Mouse (Mus musculus): ENCODE measurements at regions not wholly inside any gene's neighbourhood (a gene's known extent, or its start where the extent isn't known, plus 50 kb on each side); places are given as distances from the start of the nearest gene placed in this dataset.

DNA sequence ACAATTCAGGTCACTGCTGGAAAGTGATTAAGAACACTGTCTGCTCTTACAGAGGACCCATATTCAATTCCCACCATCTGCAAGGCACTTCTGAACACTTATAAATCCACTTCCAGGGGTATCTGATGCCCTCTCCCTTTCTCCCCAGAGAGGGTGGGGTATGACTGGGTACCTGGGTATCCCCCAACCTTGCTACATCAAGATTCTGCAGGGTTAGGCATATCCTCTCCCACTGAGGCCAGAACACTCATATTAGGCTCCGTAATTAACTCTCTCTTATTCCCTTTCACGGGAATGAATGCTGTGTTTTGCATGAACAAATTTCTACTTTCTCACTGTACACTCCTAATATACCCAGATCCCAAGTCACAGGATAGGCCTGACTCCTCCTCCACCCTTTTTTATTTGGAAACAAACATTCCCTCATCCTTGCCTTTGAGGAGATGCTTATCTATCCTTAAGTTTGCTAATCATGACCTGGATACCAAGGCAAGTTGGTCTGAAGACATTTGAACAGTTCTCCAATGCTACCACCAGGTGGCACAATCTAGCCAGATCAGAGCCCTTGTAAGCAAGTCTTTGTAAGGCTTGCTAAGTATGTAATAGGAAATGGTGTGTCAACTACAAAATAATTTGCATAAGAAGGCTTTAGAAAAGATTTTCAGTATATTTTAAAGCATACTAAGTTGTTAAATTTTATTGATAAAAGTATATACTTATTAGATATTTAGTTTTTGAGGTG is 66.3 kb upstream of the Selenop start:
- TF ChIP-seq GATA1 (IDR thresholded peaks at IDR 0.05; ENCODE audit: borderline replicate concordance, low read length) (no peak), FLI1 (IDR thresholded peaks at IDR 0.05; ENCODE audit: low read length) (no peak)
